Mouse (Mus musculus) C2C12 (cell line): Measurements from ENCODE around the gene Gm10964. TPM values are rescaled to one million over a fixed set of nuclear protein-coding genes. Genes with fewer than 3 reads are reported as not detected.
A peak's percentile ranks its signal among the peaks of the same experiment; 100 is the strongest.
"Not testable (repeated sequence)": the region's sequence is repeated elsewhere in the genome, so short reads cannot be mapped to it uniquely, and the experiment has no call there.

Source experiments
- H3K27me3 ChIP-seq: one replicate; pipeline ENCODE4 v1.6.1; 2011; ENCODE audit not compliant: control insufficient read depth, insufficient read depth, insufficient read length
- H3K36me3 ChIP-seq: one replicate; pipeline ENCODE4 v1.6.1; 2011; ENCODE audit not compliant: control insufficient read depth, insufficient read depth
- H3K4me3 ChIP-seq: one replicate; pipeline ENCODE4 v1.5.1; 2011; ENCODE audit warnings: mild to moderate bottlenecking, control low read depth; ENCODE audit not compliant: poor library complexity, insufficient read depth, severe bottlenecking
- H3K79me2 ChIP-seq: one replicate; pipeline ENCODE4 v1.6.1; 2011; ENCODE audit not compliant: control insufficient read depth, insufficient read depth
- H3K79me3 ChIP-seq: one replicate; pipeline ENCODE4 v1.6.1; 2011; ENCODE audit warnings: low read depth, control low read depth
- H3ac ChIP-seq: one replicate; pipeline ENCODE3; 2011; ENCODE audit warnings: low read depth; ENCODE audit not compliant: control insufficient read depth, insufficient read length
- CEBPB ChIP-seq: IDR thresholded peaks from one replicate; pipeline ENCODE4 v1.6.1; 2011; ENCODE audit warnings: low read depth, mild to moderate bottlenecking, control low read depth, moderate library complexity
- CTCF ChIP-seq: IDR thresholded peaks from one replicate; pipeline ENCODE4 v1.5.1; 2011; ENCODE audit not compliant: control insufficient read depth, insufficient read depth, insufficient read length
- FOSL1 ChIP-seq: IDR thresholded peaks from one replicate; pipeline ENCODE4 v1.8.0; 2011; ENCODE audit warnings: mild to moderate bottlenecking, low read length; ENCODE audit not compliant: poor library complexity, insufficient read depth, severe bottlenecking
- MAX ChIP-seq: IDR thresholded peaks from one replicate; pipeline ENCODE4 v1.6.1; 2011; ENCODE audit warnings: mild to moderate bottlenecking, control low read depth
- MYOD1 ChIP-seq: IDR thresholded peaks from one replicate; pipeline ENCODE4 v1.6.1; 2011; ENCODE audit warnings: low read depth; ENCODE audit not compliant: control insufficient read depth, insufficient read length
- MYOG ChIP-seq: IDR thresholded peaks from one replicate; pipeline ENCODE4 v1.6.1; 2011; ENCODE audit not compliant: control insufficient read depth, insufficient read length; ENCODE audit errors: extremely low read depth
- USF1 ChIP-seq: IDR thresholded peaks from one replicate; pipeline ENCODE4 v1.6.1; 2011; ENCODE audit warnings: low read depth, mild to moderate bottlenecking, control low read depth, moderate library complexity
- polyA plus RNA-seq: library from polyadenylated mRNA; unstranded; fragments of >200 nt; fragmentation: generic; extraction: Trizol; gene quantifications from one replicate; pipeline ENCODE4 v1.2.1, GENCODE M21; 2012; ENCODE audit warnings: missing spikeins

Gene Gm10964
- polyA plus RNA-seq, 1 experiment, result not detected

DNA sequence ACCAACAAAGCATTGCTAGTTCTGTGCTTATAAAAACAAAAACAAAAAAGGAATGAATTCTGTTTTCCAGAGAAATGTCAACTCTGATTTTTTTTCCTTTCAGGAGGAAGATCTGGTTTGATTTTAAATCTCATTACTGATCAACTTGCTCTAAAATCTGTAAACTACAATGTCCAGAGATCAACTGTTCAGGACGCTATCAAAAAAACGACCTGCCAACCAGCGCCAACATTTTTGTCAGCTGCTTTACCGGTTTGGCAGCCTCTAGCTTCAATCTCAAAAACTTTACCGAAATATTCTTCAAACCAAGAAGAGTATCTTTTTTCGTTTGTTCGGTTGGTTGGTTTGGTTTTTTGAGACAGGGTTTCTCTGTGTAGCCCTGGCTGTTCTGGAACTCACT is 49.9 kb downstream of the Gm10964 start:
- H3ac ChIP-seq, result no peak overlapping the region
- peaks cover 60% of the 10 kb centered on the region for H3K79me3 ChIP-seq
- H3K27me3 ChIP-seq, result no peaks in the 10 kb centered on the region
- H3K79me2 ChIP-seq, result peaks cover 69% of the 10 kb centered on the region
- H3K36me3 ChIP-seq, result no peaks in the 10 kb centered on the region
- H3K4me3 ChIP-seq, result no peak overlapping the region
- no peak for TF ChIP-seq USF1
- TF ChIP-seq CTCF, result no peak
- no peak for TF ChIP-seq MYOD1
- TF ChIP-seq MAX, result no peak
- no peak for TF ChIP-seq MYOG
- no peak for TF ChIP-seq CEBPB
- no peak for TF ChIP-seq FOSL1

- H3K79me2 ChIP-seq, result peaks cover 61% of the 10 kb centered on the region
- H3K79me3 ChIP-seq, result peaks cover 52% of the 10 kb centered on the region
- no peak for TF ChIP-seq USF1
- TF ChIP-seq CEBPB, result no peak
- no peak for TF ChIP-seq MYOD1
- no peak for TF ChIP-seq FOSL1
- no peak for TF ChIP-seq MYOG
- TF ChIP-seq MAX, result no peak
- no peak for TF ChIP-seq CTCF
- no peaks in the 10 kb centered on the region for H3K36me3 ChIP-seq
- H3ac ChIP-seq, result peak overlapping the region; percentile 37
- no peaks in the 10 kb centered on the region for H3K27me3 ChIP-seq
- peak overlapping the region; percentile 86 for H3K4me3 ChIP-seq
Measured at GRCm38 (mm10) chr3:103789891-103790345, 50.8 kb downstream of the Gm10964 start.

DNA sequence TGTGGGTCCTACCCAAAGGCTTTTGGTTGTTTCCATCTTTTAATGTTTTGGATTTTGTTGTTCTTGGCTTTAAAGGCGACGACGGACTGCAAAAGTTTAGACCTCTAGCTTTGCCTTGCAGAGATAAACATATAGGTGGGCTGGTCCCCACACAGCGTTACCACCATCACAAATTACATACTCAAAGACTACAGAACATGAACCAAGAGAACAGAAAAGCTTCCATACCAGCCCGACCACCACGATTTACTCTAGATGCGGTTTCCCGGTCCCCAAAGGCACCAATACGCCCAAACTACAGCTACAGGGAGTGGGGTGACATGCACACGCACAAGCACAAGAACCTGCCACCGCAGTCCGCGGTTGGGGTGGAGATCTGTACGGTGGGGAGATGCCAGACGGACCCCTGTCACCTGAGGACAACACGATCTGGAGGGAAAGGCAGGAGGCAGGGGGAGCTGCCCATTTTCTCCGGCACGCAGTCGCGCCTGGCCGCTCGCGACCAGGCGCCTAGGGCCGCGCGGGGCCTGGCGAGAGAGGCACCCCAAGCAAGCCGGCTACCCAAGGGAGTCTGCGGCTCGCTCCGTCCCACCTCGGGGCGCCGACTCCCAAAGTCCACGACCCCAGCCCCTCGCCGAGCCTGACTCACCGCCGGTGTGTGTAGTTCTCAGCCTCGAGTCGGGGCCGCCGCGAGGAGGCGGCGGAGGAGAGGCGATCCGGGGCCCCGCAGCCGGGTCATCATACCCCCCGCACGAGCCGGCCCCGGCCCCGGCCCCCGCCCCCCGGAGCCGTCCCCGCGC is 51.4 kb downstream of the Gm10964 start:
- no peaks in the 10 kb centered on the region for H3K36me3 ChIP-seq

GRCm38 (mm10) chr3:103791230-103792110 is 52.3 kb downstream of the Gm10964 start, which contains the start of gene Hipk1:
Hipk1 (minus strand) TSS chr3:103791563.
- no peaks in the 10 kb centered on the region for H3K36me3 ChIP-seq

More for the DNA sequence above, 51.4 kb downstream of the Gm10964 start:
- Histone ChIP-seq H3K79me2 (peaks cover 55% of the 10 kb centered on the region), H3K27me3 (no peaks in the 10 kb centered on the region), H3K79me3 (peaks cover 46% of the 10 kb centered on the region), H3ac (peak overlapping the region; percentile 85), H3K4me3 (peak overlapping the region; percentile 86)
- TF ChIP-seq FOSL1 (no peak), CTCF (no peak), CEBPB (no peak), MAX (no peak), MYOD1 (no peak), MYOG (no peak)

GRCm38 (mm10) chr3:103792111-103792406 is 52.9 kb downstream of the Gm10964 start:
- H3K27me3 ChIP-seq, H3ac ChIP-seq, H3K4me3 ChIP-seq, H3K36me3 ChIP-seq: not testable (repeated sequence)
- peaks cover 40% of the 10 kb centered on the region for H3K79me2 ChIP-seq
- H3K79me3 ChIP-seq, result peaks cover 33% of the 10 kb centered on the region

More at GRCm38 (mm10) chr3:103791230-103792110, 52.3 kb downstream of the Gm10964 start, which contains the start of gene Hipk1:
- H3K4me3 ChIP-seq, result peak within 1 kb of the TSS; percentile 86
- peaks cover 39% of the 10 kb centered on the region for H3K79me3 ChIP-seq
- peak within 1 kb of the TSS; percentile 85 for H3ac ChIP-seq
- H3K79me2 ChIP-seq, result peaks cover 45% of the 10 kb centered on the region
- TF ChIP-seq CEBPB (no peak), CTCF (no peak), MAX (no peak), FOSL1 (no peak)
- no peaks in the 10 kb centered on the region for H3K27me3 ChIP-seq
